Mouse (Mus musculus) neural tube, embryonic 11.5 days (tissue): ENCODE data around the gene Dnajb2. TPM values are rescaled to one million over a fixed set of nuclear protein-coding genes. Genes with fewer than 3 reads are reported as not detected.

Source experiments
- ATAC-seq: fragments of 200-750 bp; cut with Nextera tagmentation; 2 replicates; pipeline ENCODE4 v1.8.0; 2017; ENCODE audit warnings: moderate number of reproducible peaks, mild to moderate bottlenecking, moderate TSS enrichment, moderate library complexity; ENCODE audit not compliant: insufficient read depth, low FRiP score, low TSS enrichment
- DNase-seq: peaks from one replicate; pipeline ENCODE4 v3.0.0-alpha.2; 2015; ENCODE audit warnings: low spot score
- H3K27ac ChIP-seq: fragments of 300-500 bp; sonication (generic); 2 replicates; pipeline ENCODE4 v1.5.1; 2014; ENCODE audit warnings: low read depth, mild to moderate bottlenecking, low read length
- H3K27me3 ChIP-seq: fragments of 300-500 bp; sonication (generic); 2 replicates; pipeline ENCODE4 v1.6.1; 2014; ENCODE audit warnings: mild to moderate bottlenecking, low read length, mixed read lengths; ENCODE audit not compliant: control insufficient read depth, insufficient read depth
- H3K36me3 ChIP-seq: fragments of 300-500 bp; sonication (generic); 2 replicates; pipeline ENCODE4 v1.6.1; 2014; ENCODE audit warnings: mild to moderate bottlenecking, low read length, moderate library complexity, mixed read lengths; ENCODE audit not compliant: control insufficient read depth, insufficient read depth
- H3K4me1 ChIP-seq: fragments of 300-500 bp; sonication (generic); 2 replicates; pipeline ENCODE4 v1.6.1; 2014; ENCODE audit warnings: low read length, mixed read lengths; ENCODE audit not compliant: control insufficient read depth, insufficient read depth
- H3K4me2 ChIP-seq: fragments of 300-500 bp; sonication (generic); 2 replicates; pipeline ENCODE4 v1.6.1; 2014; ENCODE audit warnings: low read depth, mild to moderate bottlenecking, moderate library complexity
- H3K4me3 ChIP-seq: fragments of 300-500 bp; sonication (generic); 2 replicates; pipeline ENCODE4 v1.5.1; 2014; ENCODE audit warnings: low read depth, low read length
- H3K9ac ChIP-seq: fragments of 300-500 bp; sonication (generic); 2 replicates; pipeline ENCODE4 v1.6.1; 2014; ENCODE audit warnings: mild to moderate bottlenecking, low read length
- H3K9me3 ChIP-seq: fragments of 300-500 bp; sonication (generic); 2 replicates; pipeline ENCODE4 v1.6.1; 2016; ENCODE audit warnings: low read length; ENCODE audit not compliant: control insufficient read depth
- WGBS: fragments of 180-500 bp; shearing (Covaris S2); extraction: QIAGEN DNeasy Blood & Tissue Kit; methylation state at CpG from one replicate; pipeline ENCODE4 v1.1.7; 2014; 5-methylcytosine and 5-hydroxymethylcytosine counted together
- polyA plus RNA-seq: library from polyadenylated mRNA; unstranded; fragments of >200 nt; fragmentation: Nextera tagmentation; extraction: Ambion mirVana; gene quantifications from 2 replicates; pipeline ENCODE4 v1.2.1, GENCODE M21; 2014

The Dnajb2 gene
- polyA plus RNA-seq, 1 experiment from 2014 or later, result 21.9 TPM

DNA sequence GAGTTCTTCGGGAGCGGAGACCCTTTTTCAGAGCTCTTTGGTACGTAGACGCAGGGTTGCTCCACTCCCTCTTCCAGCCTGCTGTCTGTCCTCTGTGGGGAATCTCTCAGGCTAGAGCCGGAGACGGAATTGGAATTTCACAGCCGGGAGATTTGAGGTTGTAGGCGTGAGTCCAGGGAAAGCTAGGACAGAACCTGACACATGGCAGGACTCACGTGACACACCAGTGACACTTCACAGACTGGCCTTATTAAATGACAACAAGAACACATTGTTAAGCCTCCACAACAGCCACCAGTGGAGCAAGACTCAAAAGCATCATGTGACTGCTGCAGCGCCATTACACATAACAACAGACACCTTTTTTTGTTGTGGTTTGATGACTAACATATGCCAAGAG lies 3.4 kb downstream of the Dnajb2 start:
- ATAC-seq (no peak), DNase-seq (no peak)
- H3K4me1 ChIP-seq, result no peaks in the 10 kb centered on the region
- WGBS, result 86% methylated on average over 10 of the region's 10 CpGs
- no peaks in the 10 kb centered on the region for H3K36me3 ChIP-seq
- no peak overlapping the region for H3K4me2 ChIP-seq
- H3K9me3 ChIP-seq, result no peaks in the 10 kb centered on the region
- no peak overlapping the region for H3K4me3 ChIP-seq
- no peak overlapping the region for H3K27ac ChIP-seq
- no peaks in the 10 kb centered on the region for H3K27me3 ChIP-seq
- H3K9ac ChIP-seq, result no peak overlapping the region

DNA sequence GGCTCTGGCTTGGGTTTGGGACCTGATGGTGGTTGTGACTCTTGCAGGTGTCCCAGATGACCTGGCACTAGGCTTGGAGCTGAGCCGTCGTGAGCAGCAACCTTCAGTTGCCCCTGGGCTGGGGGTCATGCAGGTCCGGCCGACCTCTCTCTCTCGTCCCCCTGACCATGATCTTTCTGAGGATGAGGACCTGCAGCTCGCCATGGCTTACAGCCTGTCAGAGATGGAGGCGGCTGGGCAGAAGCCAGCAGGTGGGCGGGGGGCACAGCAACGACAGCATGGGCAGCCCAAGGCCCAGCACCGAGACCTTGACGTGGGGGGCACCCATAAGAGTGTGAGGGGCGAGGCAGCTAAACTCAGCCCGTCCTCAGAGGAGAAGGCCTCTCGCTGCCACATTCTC lies 7.2 kb downstream of the Dnajb2 start:
- Histone ChIP-seq H3K4me1 (no peaks in the 10 kb centered on the region), H3K27ac (no peak overlapping the region), H3K27me3 (no peaks in the 10 kb centered on the region), H3K36me3 (no peaks in the 10 kb centered on the region), H3K4me3 (no peak overlapping the region), H3K9me3 (no peaks in the 10 kb centered on the region), H3K4me2 (no peak overlapping the region), H3K9ac (no peak overlapping the region)
- DNase-seq (no peak), ATAC-seq (no peak)
- WGBS, result 92% methylated on average over 14 of the region's 14 CpGs

DNA sequence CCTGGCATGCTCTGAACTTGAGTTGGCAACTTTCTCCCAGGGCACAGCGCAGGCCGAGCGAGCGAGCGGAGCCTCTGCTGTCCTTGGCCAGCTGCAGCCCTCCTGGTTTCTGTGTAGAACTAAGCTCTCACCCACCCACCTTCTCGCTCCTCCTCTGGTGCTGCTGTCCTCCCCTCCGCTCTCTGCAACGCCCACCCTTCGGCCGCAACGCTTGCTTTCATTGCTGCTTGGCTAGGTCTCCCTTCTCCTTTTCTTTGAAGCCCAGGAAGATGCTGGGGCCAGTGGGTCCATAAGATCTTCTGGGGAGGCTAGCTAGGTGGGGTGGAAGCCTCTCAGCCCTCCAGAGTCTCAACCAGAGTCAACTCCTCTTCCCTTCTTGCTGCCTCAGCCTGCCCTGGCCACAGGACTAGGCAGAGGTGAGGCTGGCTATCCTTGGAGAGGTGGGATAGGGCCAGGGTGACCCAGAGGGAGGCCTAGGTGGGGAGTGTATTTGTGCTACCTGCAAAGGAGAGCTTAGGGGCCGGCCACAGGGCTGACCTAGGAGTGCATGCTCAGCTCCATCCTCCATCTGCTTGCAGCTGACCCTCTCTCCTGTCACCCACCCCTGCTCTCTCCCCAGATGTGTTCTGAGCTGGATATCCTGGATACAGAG lies 8.1 kb downstream of the Dnajb2 start:
- no peak for DNase-seq
- no peaks in the 10 kb centered on the region for H3K9me3 ChIP-seq
- no peak overlapping the region for H3K27ac ChIP-seq
- no peak overlapping the region for H3K4me3 ChIP-seq
- H3K9ac ChIP-seq, result no peak overlapping the region
- H3K27me3 ChIP-seq, result no peaks in the 10 kb centered on the region
- no peaks in the 10 kb centered on the region for H3K36me3 ChIP-seq
- 0 out of 2 replicates have a peak, but pooled peaks have one; percentile 11 for ATAC-seq
- WGBS, result 84% methylated on average over 12 of the region's 12 CpGs
- no peak overlapping the region for H3K4me2 ChIP-seq
- H3K4me1 ChIP-seq, result no peaks in the 10 kb centered on the region

DNA sequence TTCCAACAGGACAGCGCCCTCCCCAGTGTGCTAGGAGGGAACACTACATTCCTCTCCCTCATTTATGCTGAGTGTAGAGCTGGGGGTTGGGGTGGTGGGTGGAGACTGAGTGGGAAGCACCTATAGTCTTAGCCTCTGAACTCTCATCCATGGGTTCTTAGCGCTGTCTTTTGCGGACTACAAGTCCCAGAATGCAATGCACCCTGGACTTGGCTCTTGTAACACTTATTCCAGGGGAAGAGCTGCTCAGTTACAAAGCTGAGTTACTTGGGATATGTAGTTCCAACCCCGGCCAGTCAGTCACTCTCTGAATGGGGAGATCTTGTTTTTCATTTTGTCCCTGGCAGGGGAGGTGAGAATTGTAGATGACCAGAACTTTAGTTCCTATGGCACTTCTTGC lies 8.6 kb downstream of the Dnajb2 start:
- ATAC-seq, result peak; percentile 46; the same call in 1 of the 2 replicates
- Histone ChIP-seq H3K9ac (no peak overlapping the region), H3K27me3 (no peaks in the 10 kb centered on the region), H3K4me3 (no peak overlapping the region), H3K27ac (no peak overlapping the region), H3K9me3 (no peaks in the 10 kb centered on the region), H3K4me1 (no peaks in the 10 kb centered on the region), H3K36me3 (no peaks in the 10 kb centered on the region), H3K4me2 (no peak overlapping the region)
- 14% methylated on average over 4 of the region's 4 CpGs for WGBS
- DNase-seq, result peak; percentile 62

DNA sequence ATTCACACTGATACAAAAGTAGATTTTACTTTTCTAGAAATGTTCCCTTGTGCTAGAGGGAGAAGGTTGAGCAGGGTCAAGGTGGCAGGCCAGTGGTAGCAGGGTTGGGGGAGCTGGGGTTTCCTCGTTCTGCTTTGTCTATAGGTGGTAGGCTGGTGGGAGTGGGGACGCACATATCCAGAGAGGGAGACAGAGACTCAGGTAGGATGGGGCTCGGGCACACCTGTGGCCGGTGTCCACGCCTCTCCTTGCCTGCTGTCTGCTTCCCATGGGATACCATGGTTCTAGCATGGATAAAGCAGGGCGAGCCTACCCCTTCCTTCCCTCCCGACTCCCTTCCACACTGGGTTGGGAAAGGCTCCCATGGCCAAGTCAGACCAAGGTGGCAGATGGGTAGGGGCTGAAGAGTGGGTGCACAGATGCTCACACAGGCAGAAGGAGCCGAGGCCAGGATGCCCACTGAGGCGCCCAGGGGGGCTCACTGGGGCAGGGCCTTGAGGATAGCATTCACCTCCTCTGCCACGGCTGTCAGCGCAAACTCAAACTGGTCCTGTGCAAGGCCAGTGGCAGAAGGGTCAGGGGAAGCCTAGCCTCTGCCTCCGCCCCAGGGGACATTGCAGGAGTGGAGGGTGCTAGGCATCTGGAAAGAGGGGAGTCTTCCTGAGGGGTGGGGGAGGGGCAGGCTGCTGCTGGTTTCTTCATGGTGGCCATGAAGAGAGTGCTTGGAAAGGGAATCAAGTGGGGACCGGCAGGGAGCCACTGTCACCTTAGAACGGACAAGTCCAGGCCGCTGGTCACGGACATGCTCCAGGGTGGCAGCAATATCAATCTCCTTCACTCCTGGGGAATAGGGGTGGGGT lies 11.1 kb downstream of the Dnajb2 start:
- ATAC-seq (no peak), DNase-seq (no peak)
- Histone ChIP-seq H3K4me3 (no peak overlapping the region), H3K9me3 (no peaks in the 10 kb centered on the region), H3K27ac (no peak overlapping the region), H3K4me1 (peaks cover 2% of the 10 kb centered on the region; the same call in 1 of the 2 replicates), H3K9ac (no peak overlapping the region), H3K27me3 (no peaks in the 10 kb centered on the region), H3K4me2 (no peak overlapping the region), H3K36me3 (no peaks in the 10 kb centered on the region)
- WGBS, result 83% methylated on average over 16 of the region's 16 CpGs

DNA sequence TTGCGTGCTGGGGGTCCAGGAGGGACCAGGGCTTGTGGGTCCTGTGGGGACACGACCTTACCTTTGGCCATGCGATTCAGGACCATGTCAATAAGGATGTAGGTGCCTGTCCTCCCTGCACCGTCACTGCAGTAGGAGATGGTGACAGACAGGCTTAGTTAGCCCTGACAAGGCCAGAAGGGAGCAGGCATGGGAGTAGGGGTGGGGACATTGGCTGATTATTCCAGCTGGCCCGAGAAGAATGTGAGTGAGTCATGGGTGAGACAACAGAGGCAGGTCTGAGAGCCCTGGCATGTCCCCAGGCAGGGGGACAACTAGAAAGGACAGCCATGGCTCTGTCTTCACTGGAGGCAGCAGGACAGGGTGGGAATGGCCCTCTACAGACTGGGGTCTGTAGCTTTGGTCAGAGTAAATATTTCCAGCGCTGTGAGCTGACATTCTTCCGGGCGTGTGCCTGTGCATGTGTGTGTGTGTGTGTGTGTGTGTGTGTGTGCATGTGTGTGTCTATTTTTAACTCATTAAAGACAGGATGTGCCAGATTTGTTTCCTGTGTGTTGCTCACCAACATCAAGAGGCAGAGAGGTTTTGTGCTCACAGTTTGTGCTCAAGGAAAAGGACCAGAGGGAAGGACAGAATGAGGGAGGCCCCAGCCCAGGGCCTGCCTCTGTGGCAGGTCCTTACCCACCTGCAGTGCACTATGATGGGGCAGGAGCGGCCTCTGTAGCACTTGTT lies 12.0 kb downstream of the Dnajb2 start:
- Histone ChIP-seq H3K9me3 (no peaks in the 10 kb centered on the region), H3K4me3 (no peak overlapping the region), H3K4me2 (no peak overlapping the region), H3K36me3 (no peaks in the 10 kb centered on the region), H3K27ac (no peak overlapping the region), H3K4me1 (peaks cover 2% of the 10 kb centered on the region; the same call in 1 of the 2 replicates), H3K27me3 (no peaks in the 10 kb centered on the region), H3K9ac (no peak overlapping the region)
- ATAC-seq (no peak), DNase-seq (no peak)
- WGBS, result 60% methylated on average over 9 of the region's 9 CpGs

DNA sequence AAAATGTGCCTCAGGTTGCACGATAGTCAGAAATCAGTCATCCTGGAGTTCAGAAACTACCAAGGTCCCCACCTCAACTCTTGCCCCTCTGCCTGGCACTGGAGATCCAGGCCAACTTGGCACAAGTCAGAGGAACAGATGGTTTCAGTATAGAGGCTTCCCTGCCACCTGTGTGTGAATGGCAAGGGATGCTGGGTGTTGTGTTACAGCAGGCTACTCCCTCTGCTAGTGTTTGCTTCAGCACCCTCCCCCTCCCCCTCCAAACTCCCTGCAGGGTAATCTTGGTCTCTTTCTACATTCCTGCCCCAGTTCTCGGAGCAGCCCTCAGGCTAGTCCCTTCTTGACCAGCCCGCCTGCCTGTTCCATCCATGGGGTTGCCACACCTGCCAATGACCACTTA lies 14.3 kb downstream of the Dnajb2 start:
- Histone ChIP-seq H3K27me3 (no peaks in the 10 kb centered on the region), H3K36me3 (no peaks in the 10 kb centered on the region), H3K9ac (no peak overlapping the region), H3K27ac (no peak overlapping the region), H3K4me2 (no peak overlapping the region), H3K4me1 (peaks cover 2% of the 10 kb centered on the region; the same call in 1 of the 2 replicates), H3K9me3 (no peaks in the 10 kb centered on the region), H3K4me3 (no peak overlapping the region)
- DNase-seq (no peak), ATAC-seq (no peak)
- WGBS, result 48% methylated on average over 3 of the region's 3 CpGs

DNA sequence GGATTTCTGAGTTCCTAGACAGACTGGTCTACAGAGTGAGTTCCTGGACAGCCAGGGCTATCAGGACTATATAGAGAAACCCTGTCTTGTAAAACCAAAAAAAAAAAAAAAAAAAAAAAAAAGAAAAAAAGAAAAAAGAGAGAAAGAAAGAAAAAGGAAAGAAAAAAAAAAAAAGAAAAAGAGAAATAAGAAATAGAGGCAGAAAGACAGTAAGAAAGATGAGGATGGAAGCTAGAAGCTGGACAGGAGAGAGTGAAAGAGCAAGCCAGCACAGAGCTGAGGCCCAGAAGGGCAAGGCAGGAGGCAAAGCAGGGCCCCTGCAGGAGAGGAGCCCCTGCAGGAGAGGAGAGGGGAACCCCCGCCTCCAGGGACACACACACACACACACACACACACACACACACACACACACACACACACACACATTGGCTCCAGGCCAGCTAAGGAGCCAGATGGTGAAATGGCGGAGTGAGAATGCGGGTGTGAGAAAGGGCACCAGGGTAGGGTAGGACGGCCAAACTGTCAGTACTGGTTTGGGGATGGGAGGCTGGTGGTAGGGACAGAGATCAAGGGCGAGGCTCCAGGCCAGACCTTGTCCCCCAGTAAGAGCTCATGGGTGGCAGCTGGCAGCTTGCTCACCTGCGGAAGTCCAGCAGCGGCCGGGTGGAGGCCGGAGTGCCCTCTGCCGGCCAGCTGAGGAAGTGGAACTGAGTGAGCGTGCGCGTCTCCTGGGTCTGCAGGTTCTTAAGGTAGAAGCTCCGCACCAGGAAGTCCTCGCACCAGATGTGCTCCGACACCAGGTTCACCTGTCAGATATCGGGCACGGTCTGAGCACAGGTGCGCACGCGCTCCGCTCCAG lies 15.1 kb downstream of the Dnajb2 start:
- H3K4me2 ChIP-seq, result peak overlapping the region; percentile 21
- no peak overlapping the region for H3K4me3 ChIP-seq
- H3K27me3 ChIP-seq, result no peaks in the 10 kb centered on the region
- H3K9ac ChIP-seq, result no peak overlapping the region
- DNase-seq, result peak; percentile 78
- 7% methylated on average over 22 of the region's 22 CpGs for whole genome bisulfite sequencing
- no peak overlapping the region for H3K27ac ChIP-seq
- peak; percentile 52 for ATAC-seq
- H3K36me3 ChIP-seq, result no peaks in the 10 kb centered on the region
- H3K4me1 ChIP-seq, result peaks cover 2% of the 10 kb centered on the region; the same call in 1 of the 2 replicates
- H3K9me3 ChIP-seq, result no peaks in the 10 kb centered on the region
